Mouse (Mus musculus): ENCODE results near the gene Rflna. TPM values are rescaled to one million over a fixed set of nuclear protein-coding genes. Genes with fewer than 3 reads are reported as not detected.

Gene Rflna
- total RNA-seq (2022) = under 1 TPM in 3 of 4 experiments, not detected in 1; 0.37 to 0.66 (median 0.45) TPM

GRCm38 (mm10) chr5:125002969-125003872 is at the start of gene Rflna:
TSS of gene Rflna (plus strand) at chr5:125003221.
- DNase-seq (ENCODE audit: low spot score in 2 of 2) = no peak

- DNase-seq (ENCODE audit: low spot score in 2 of 2) = no peak
Observed at GRCm38 (mm10) chr5:124954404-124955305, 48.4 kb upstream of the Rflna start.

GRCm38 (mm10) chr5:124957491-124957890 is 45.5 kb upstream of the Rflna start:
- DNase-seq (ENCODE audit: low spot score in 2 of 2) = no peak

GRCm38 (mm10) chr5:124959099-124959498 is 43.9 kb upstream of the Rflna start:
- no peak for DNase-seq (ENCODE audit: low spot score in 2 of 2)

- DNase-seq (ENCODE audit: low spot score in 2 of 2) = peak; percentile 54 to 65
Observed at GRCm38 (mm10) chr5:124960131-124960901, 42.7 kb upstream of the Rflna start.

- no peak for DNase-seq (ENCODE audit: low spot score in 2 of 2)
Observed at GRCm38 (mm10) chr5:124961433-124961832, 41.6 kb upstream of the Rflna start.

- no peak for DNase-seq (ENCODE audit: low spot score in 2 of 2)
Observed at GRCm38 (mm10) chr5:124962761-124963160, 40.3 kb upstream of the Rflna start.

- peak; percentile 49 to 63 for DNase-seq (ENCODE audit: low spot score in 2 of 2)
Observed at GRCm38 (mm10) chr5:124963806-124964672, 39.0 kb upstream of the Rflna start.

GRCm38 (mm10) chr5:124966622-124967332 is 36.2 kb upstream of the Rflna start:
- no peak for DNase-seq (ENCODE audit: low spot score in 2 of 2)

- DNase-seq (ENCODE audit: low spot score in 2 of 2) = no peak
Observed at GRCm38 (mm10) chr5:124969790-124970189, 33.2 kb upstream of the Rflna start.

- DNase-seq (ENCODE audit: low spot score in 2 of 2) = no peak
Observed at GRCm38 (mm10) chr5:124986222-124986621, 16.8 kb upstream of the Rflna start.

- DNase-seq (ENCODE audit: low spot score in 2 of 2) = no peak
Observed at GRCm38 (mm10) chr5:124986656-124987055, 16.4 kb upstream of the Rflna start.

GRCm38 (mm10) chr5:124989724-124990123 is 13.3 kb upstream of the Rflna start:
- DNase-seq (ENCODE audit: low spot score in 2 of 2) = no peak

- no peak for DNase-seq (ENCODE audit: low spot score in 2 of 2)
Observed at GRCm38 (mm10) chr5:124992323-124992722, 10.7 kb upstream of the Rflna start.

- DNase-seq (ENCODE audit: low spot score in 2 of 2) = no peak
Observed at GRCm38 (mm10) chr5:124992891-124993290, 10.1 kb upstream of the Rflna start.

GRCm38 (mm10) chr5:124996816-124997215 is 6.2 kb upstream of the Rflna start:
- DNase-seq (ENCODE audit: low spot score in 2 of 2) = peak in 1 of 2 experiments; percentile 75

GRCm38 (mm10) chr5:124997913-124998312 is 5.1 kb upstream of the Rflna start:
- DNase-seq (ENCODE audit: low spot score in 2 of 2) = no peak

GRCm38 (mm10) chr5:125000756-125001250 is 2.2 kb upstream of the Rflna start:
- DNase-seq (ENCODE audit: low spot score in 2 of 2) = no peak

- DNase-seq (ENCODE audit: low spot score in 2 of 2) = no peak
Observed at GRCm38 (mm10) chr5:125003873-125004255, 843 bp downstream of the Rflna start.
